Mouse (Mus musculus): ENCODE measurements around the gene Dhx57. TPM values are rescaled to one million over a fixed set of nuclear protein-coding genes. Genes with fewer than 3 reads are reported as not detected.
A peak's percentile ranks its signal among the peaks of the same experiment; 100 is the strongest.
"Not testable (repeated sequence)": the region's sequence is repeated elsewhere in the genome, so short reads cannot be mapped to it uniquely, and the experiment has no call there.

Gene Dhx57
- polyA plus RNA-seq, 1 experiment from 2014 or later = 3.4 TPM

GRCm38 (mm10) chr17:80291148-80291547 lies 872 bp upstream of the Dhx57 start:
- no peaks in the 10 kb centered on the region for H3K4me1 ChIP-seq (replicated peaks; ENCODE audit: control insufficient read depth, insufficient read depth, low read length)
- no peaks in the 10 kb centered on the region for H3K9me3 ChIP-seq (ENCODE audit: control insufficient read depth)
- no peaks in the 10 kb centered on the region for H3K27me3 ChIP-seq (replicated peaks; ENCODE audit: control insufficient read depth, insufficient read depth, low read length)
- TF ChIP-seq CTCF (IDR thresholded peaks at IDR 0.05; ENCODE audit: low read depth) = peak; percentile 80
- H3K4me3 ChIP-seq (ENCODE audit: low read depth, low read length) = no peak overlapping the region
- no peak overlapping the region for H3K9ac ChIP-seq (ENCODE audit: low read depth, low read length)
- ATAC-seq = no peak
- H3K27ac ChIP-seq (ENCODE audit: low read depth, low read length) = no peak overlapping the region
- H3K4me2 ChIP-seq (replicated peaks; ENCODE audit: low read depth) = no peak overlapping the region
- no peaks in the 10 kb centered on the region for H3K36me3 ChIP-seq (ENCODE audit: control insufficient read depth, insufficient read depth)
- WGBS = 21% methylated on average over 2 of the region's 2 CpGs

GRCm38 (mm10) chr17:80289280-80290073 lies 799 bp downstream of the Dhx57 start:
- H3K9me3 ChIP-seq (ENCODE audit: control insufficient read depth) = no peaks in the 10 kb centered on the region
- H3K9ac ChIP-seq (ENCODE audit: low read depth, low read length) = peak overlapping the region; percentile 73
- H3K4me3 ChIP-seq (ENCODE audit: low read depth, low read length) = peak overlapping the region; percentile 82
- no peaks in the 10 kb centered on the region for H3K27me3 ChIP-seq (replicated peaks; ENCODE audit: control insufficient read depth, insufficient read depth, low read length)
- no peak for TF ChIP-seq CTCF (IDR thresholded peaks at IDR 0.05; ENCODE audit: low read depth)
- ATAC-seq = no peak
- H3K4me2 ChIP-seq (replicated peaks; ENCODE audit: low read depth) = peak overlapping the region; percentile 81
- H3K27ac ChIP-seq (ENCODE audit: low read depth, low read length) = peak overlapping the region; percentile 58; the same call in 1 of the 2 replicates
- under 1% methylated on average over 30 of the region's 30 CpGs for WGBS
- H3K36me3 ChIP-seq (ENCODE audit: control insufficient read depth, insufficient read depth) = no peaks in the 10 kb centered on the region
- no peaks in the 10 kb centered on the region for H3K4me1 ChIP-seq (replicated peaks; ENCODE audit: control insufficient read depth, insufficient read depth, low read length)

- Histone ChIP-seq H3K4me3 (ENCODE audit: low read depth, low read length) (no peak overlapping the region), H3K36me3 (ENCODE audit: control insufficient read depth, insufficient read depth) (no peaks in the 10 kb centered on the region), H3K9ac (ENCODE audit: low read depth, low read length) (no peak overlapping the region), H3K9me3 (ENCODE audit: control insufficient read depth) (no peaks in the 10 kb centered on the region), H3K27me3 (replicated peaks; ENCODE audit: control insufficient read depth, insufficient read depth, low read length) (no peaks in the 10 kb centered on the region), H3K4me1 (replicated peaks; ENCODE audit: control insufficient read depth, insufficient read depth, low read length) (no peaks in the 10 kb centered on the region), H3K4me2 (replicated peaks; ENCODE audit: low read depth) (no peak overlapping the region), H3K27ac (ENCODE audit: low read depth, low read length) (no peak overlapping the region)
- no peak for ATAC-seq
- no peak for TF ChIP-seq CTCF (IDR thresholded peaks at IDR 0.05; ENCODE audit: low read depth)
- WGBS = 64% methylated on average over 6 of the region's 6 CpGs
These were observed 2.3 kb downstream of the Dhx57 start for GRCm38 (mm10) chr17:80288012-80288411.

GRCm38 (mm10) chr17:80284446-80284845 lies 5.8 kb downstream of the Dhx57 start:
- H3K4me3 ChIP-seq (ENCODE audit: low read depth, low read length) = no peak overlapping the region

GRCm38 (mm10) chr17:80279340-80280070 lies 10.8 kb downstream of the Dhx57 start:
- no peak for TF ChIP-seq CTCF (IDR thresholded peaks at IDR 0.05; ENCODE audit: low read depth)
- Histone ChIP-seq H3K4me2 (replicated peaks; ENCODE audit: low read depth) (no peak overlapping the region), H3K36me3 (ENCODE audit: control insufficient read depth, insufficient read depth) (peaks cover 38% of the 10 kb centered on the region), H3K9ac (ENCODE audit: low read depth, low read length) (no peak overlapping the region), H3K9me3 (ENCODE audit: control insufficient read depth) (no peaks in the 10 kb centered on the region), H3K27ac (ENCODE audit: low read depth, low read length) (no peak overlapping the region), H3K27me3 (replicated peaks; ENCODE audit: control insufficient read depth, insufficient read depth, low read length) (no peaks in the 10 kb centered on the region), H3K4me3 (ENCODE audit: low read depth, low read length) (no peak overlapping the region), H3K4me1 (replicated peaks; ENCODE audit: control insufficient read depth, insufficient read depth, low read length) (no peaks in the 10 kb centered on the region)
- 74% methylated on average over 8 of the region's 8 CpGs for WGBS
- ATAC-seq = no peak

More at GRCm38 (mm10) chr17:80284446-80284845, 5.8 kb downstream of the Dhx57 start:
- no peak for ATAC-seq
- 68% methylated on average over 4 of the region's 4 CpGs for WGBS
- Histone ChIP-seq H3K27ac (ENCODE audit: low read depth, low read length) (no peak overlapping the region), H3K4me2 (replicated peaks; ENCODE audit: low read depth) (no peak overlapping the region), H3K9me3 (ENCODE audit: control insufficient read depth) (no peaks in the 10 kb centered on the region), H3K4me1 (replicated peaks; ENCODE audit: control insufficient read depth, insufficient read depth, low read length) (no peaks in the 10 kb centered on the region), H3K27me3 (replicated peaks; ENCODE audit: control insufficient read depth, insufficient read depth, low read length) (no peaks in the 10 kb centered on the region), H3K36me3 (ENCODE audit: control insufficient read depth, insufficient read depth) (peaks cover 10% of the 10 kb centered on the region), H3K9ac (ENCODE audit: low read depth, low read length) (no peak overlapping the region)
- no peak for TF ChIP-seq CTCF (IDR thresholded peaks at IDR 0.05; ENCODE audit: low read depth)

GRCm38 (mm10) chr17:80278255-80278654 lies 12.0 kb downstream of the Dhx57 start:
- WGBS = 71% methylated on average over 4 of the region's 4 CpGs
- H3K27ac ChIP-seq (ENCODE audit: low read depth, low read length) = no peak overlapping the region
- no peak for TF ChIP-seq CTCF (IDR thresholded peaks at IDR 0.05; ENCODE audit: low read depth)

GRCm38 (mm10) chr17:80270622-80271021 lies 19.7 kb downstream of the Dhx57 start:
- H3K27me3 ChIP-seq (replicated peaks; ENCODE audit: control insufficient read depth, insufficient read depth, low read length); H3K9ac ChIP-seq (ENCODE audit: low read depth, low read length); H3K9me3 ChIP-seq (ENCODE audit: control insufficient read depth); H3K4me1 ChIP-seq (replicated peaks; ENCODE audit: control insufficient read depth, insufficient read depth, low read length); H3K4me2 ChIP-seq (replicated peaks; ENCODE audit: low read depth); H3K27ac ChIP-seq (ENCODE audit: low read depth, low read length); ATAC-seq; H3K4me3 ChIP-seq (ENCODE audit: low read depth, low read length): not testable (repeated sequence)
- H3K36me3 ChIP-seq (ENCODE audit: control insufficient read depth, insufficient read depth) = peaks cover 63% of the 10 kb centered on the region
- WGBS = 91% methylated on average over 7 of the region's 7 CpGs

More at GRCm38 (mm10) chr17:80278255-80278654, 12.0 kb downstream of the Dhx57 start:
- no peaks in the 10 kb centered on the region for H3K27me3 ChIP-seq (replicated peaks; ENCODE audit: control insufficient read depth, insufficient read depth, low read length)
- H3K9me3 ChIP-seq (ENCODE audit: control insufficient read depth) = no peaks in the 10 kb centered on the region
- H3K4me1 ChIP-seq (replicated peaks; ENCODE audit: control insufficient read depth, insufficient read depth, low read length) = no peaks in the 10 kb centered on the region
- no peak overlapping the region for H3K4me3 ChIP-seq (ENCODE audit: low read depth, low read length)
- H3K36me3 ChIP-seq (ENCODE audit: control insufficient read depth, insufficient read depth) = peaks cover 43% of the 10 kb centered on the region
- H3K4me2 ChIP-seq (replicated peaks; ENCODE audit: low read depth) = no peak overlapping the region
- ATAC-seq = no peak
- H3K9ac ChIP-seq (ENCODE audit: low read depth, low read length) = no peak overlapping the region
